Mouse (Mus musculus) WW6 (cell line): ENCODE measurements around the gene Zfp385c.
"Not testable (repeated sequence)": the region's sequence is repeated elsewhere in the genome, so short reads cannot be mapped to it uniquely, and the experiment has no call there.

Experiments
- DNase-seq: peaks from one replicate; pipeline ENCODE4 v3.0.0-alpha.2; 2013; ENCODE audit warnings: low read depth, low spot score

Zfp385c gene

DNA sequence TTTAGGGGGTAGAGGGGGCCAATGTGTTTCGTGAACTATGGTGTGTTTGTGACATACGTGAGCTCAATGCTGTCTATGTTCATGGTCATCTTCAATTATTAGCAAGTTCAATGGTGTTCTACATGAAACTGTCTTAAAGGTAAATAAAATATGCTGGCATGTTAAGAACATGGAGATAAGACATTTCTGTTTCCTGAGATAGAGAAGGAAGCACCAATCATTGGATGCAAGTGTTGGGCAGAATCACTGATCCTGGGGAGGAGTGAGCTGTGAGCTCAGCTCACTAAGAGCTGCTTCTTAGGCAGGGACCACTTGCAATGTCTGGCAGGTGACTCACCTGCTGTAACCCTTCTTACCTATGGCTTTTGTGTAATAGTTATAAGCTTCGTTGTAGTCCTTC lies 90.9 kb downstream of the Zfp385c start:
- no peak for DNase-seq

DNA sequence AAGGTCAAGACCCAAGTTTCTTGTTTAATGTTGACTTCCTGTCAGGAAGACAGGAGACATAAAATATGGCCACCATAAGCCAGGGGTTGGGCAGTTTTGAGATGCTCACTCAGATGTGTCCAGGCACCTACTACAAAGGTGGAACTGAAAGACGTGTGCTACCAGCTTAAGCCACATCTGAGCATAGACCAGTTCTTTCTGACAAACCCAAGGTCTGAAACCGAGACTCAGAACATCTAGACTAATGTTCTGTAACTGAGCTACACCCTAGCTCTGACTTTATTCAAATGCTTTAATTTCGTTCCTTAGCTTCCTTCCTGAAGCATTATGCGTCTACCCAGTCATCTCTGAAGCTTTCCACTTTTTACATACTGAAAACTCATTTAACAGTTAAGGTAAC lies 94.2 kb downstream of the Zfp385c start:
- no peak for DNase-seq

DNA sequence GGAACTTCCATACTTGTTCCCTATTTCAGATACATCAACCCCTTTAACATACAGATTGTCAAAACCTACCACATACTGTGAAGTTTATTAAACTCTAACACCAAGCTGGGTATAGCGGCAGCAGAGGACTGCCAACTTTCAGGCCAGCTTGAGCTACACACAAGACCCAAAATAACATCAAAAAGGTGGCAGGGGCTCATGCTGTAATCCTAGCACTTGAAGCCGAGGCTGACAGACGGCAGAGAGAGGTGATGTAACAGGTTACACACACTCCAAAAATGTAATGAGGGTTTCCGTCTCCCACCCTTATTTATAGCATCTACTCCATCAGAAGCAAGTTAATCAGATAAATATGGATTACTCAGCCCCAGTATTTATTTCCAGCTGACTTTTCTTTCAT lies 96.7 kb downstream of the Zfp385c start:
- no peak for DNase-seq

DNA sequence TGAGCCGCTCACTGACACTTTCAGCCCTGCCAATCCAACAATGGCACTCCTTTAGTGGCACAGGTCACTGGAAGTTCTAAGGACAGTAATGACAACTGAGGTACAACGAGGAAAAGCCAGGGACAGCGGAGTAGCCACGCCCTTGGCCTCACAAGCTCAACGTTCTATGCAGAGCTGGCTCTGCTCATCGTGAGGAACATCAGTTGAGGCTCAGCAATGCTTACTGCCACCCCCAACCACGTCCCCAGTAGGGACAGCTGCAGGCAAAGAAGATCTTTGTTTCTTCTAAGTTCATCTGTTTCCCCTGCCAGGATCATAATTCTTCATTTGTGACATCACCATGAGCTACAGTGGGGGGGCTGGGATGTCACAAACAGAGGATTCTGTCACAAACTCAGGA lies 97.6 kb downstream of the Zfp385c start:
- DNase-seq, result no peak

DNA sequence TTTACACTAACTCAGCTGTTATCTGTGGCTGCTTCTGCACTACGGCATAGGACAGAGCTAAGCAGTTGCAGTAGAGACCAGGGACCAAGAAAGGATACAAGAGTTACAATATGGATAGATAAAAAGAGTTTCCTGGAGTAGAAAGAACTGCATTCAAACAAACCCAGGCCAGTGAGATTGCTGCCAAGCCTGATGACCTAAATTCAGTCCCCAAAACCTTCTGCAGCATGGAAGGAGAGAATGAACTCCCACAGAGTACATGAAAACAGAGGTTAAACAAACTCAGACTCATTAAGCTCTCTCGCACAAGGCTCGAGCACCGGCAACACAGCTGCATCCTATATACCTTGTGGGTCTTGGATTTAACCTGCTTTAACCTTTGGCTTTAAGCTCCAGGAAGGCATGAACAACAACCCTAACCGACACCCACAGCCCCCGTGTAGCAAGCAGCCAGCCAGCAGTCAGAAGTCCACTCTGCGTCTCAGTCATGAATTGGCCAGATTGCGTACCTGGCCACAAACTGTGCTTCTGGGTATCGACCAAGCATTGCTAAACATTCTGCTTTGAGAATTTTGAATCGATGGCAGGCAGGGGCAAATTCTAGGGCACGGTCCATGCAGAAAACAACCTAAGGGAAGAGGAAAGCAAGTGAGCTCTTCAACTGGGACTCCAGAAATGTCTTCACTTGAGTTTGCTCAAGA lies 99.8 kb downstream of the Zfp385c start:
- no peak for DNase-seq

DNA sequence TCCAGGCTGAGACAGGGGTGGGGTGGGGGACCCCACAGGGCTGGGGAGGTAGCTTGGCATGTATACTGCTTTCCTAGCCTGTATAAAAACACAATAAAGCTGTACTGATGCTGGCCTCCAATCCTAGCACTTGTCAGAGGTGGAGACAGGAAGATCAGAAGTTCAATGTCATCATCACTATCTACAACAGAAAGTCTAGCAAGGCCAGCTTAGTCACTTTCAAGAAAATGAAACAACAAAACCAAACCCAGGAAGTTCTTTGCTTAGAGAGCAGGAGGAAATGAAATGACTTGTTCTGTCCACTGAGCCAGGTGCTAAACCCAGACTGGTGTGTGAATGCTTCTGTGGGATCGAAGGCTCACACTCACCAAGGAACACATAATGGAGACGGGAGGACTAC lies 103.8 kb downstream of the Zfp385c start:
- no peak for DNase-seq

DNA sequence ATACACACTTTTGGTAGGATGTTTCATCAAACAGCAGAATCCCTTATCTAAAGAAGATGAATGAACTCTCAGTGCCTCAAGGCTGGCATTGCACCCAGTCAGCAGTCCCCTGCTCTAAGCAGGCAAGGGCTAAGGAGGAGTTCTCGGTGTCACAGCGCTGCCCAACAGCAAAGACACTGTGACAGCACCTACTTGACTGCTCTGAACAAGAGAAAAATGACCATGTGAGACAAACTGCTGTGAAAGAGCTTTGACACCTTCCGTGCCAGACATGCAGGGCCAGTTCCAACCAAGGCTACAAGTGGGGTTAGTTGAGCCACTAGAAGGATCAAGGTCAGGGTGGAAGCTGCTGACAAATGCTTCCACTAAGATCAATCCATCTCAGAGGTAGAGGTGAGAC lies 107.1 kb downstream of the Zfp385c start:
- no peak for DNase-seq

DNA sequence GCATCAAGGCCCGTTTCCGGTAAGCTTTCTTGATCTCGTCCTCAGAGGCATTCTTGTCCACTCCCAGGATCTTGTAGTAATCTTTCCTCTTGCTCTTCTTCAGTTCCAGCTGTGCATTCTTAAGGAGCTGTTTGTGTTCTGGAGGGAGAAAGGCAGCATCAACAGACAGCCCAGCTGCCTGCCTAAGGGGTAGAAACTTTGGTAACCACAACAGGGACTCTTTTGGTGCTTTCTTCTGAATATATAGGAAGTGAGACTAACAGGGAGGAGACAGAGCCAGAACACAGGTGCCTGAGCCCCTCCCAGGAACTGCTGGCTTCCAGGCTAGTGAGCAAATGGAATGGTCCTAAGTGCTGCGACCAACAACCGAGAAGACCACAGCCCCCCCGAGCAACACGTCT lies 107.7 kb downstream of the Zfp385c start:
- DNase-seq, result no peak

DNA sequence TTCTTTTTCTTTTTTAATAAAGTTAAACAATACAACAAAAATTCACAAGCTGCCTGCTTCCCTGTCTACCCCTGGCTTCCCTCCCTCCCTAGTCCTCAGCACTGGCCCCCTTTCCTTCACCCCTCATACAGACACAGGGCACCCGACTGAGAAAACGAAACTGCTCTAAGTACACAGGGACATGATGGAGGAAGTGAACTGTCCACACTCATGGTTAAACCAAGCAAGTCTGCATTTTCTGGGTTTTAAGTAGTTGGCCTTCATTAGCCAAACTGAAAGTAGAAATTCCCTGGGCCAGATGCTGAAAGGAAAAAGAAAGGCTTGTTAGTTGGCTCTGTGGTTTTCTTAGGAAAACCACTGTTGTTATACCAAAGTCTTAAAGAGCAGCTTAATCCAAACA lies 109.4 kb downstream of the Zfp385c start:
- DNase-seq, result no peak

DNA sequence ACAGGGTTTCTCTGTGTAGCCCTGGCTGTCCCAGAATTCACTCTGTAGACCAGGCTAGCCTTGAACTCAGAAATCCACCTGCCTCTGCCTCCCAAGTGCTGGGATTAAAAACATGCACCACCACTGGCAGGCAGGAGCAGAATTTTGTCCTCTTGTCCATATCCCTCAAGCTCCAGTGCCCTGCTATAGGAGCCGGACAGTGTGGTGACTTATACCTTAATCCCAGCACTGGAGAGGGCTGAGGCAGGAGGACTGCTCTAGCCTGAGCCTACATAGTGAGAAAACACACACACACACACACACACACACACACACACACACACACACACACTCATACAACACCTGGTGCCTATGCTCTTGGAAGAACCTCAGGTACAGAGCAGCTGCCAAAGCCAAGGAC lies 109.8 kb downstream of the Zfp385c start:
- not testable (repeated sequence) for DNase-seq

DNA sequence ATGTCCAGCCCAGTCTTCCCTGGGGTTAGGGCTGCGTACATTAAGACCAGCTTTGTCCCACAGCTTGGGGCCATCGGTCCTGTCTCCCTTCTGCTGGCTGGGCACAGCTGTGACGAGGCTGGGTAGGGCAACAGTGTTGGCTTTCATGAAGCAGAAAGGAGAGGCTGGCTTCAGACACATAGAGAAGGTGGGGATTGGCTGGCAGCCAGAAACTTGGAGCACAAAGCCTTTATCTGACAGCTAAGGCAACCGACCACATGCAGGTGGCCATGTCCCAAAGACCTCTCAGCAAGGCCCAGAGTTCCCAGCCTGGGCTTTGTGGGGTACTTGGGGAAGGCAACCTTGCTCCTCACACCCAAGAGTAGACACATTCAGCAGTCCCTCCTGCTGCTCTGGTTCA lies 110.5 kb downstream of the Zfp385c start:
- DNase-seq, result no peak

DNA sequence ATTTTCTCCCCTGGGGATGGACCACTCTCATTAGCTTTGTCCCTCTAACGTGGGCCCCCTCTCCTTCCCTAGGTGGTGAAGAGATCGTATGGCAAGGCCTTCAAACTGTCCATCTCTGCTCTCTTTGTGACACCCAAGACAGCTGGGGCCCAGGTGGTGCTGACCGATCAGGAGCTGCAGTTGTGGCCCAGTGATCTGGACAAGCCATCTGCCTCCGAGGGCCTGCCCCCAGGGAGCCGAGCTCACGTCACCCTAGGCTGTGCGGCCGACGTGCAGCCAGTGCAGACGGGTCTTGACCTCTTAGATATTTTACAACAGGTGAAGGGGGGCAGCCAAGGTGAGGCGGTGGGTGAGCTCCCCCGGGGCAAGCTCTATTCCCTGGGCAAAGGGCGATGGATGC lies 112.0 kb downstream of the Zfp385c start:
- no peak for DNase-seq

DNA sequence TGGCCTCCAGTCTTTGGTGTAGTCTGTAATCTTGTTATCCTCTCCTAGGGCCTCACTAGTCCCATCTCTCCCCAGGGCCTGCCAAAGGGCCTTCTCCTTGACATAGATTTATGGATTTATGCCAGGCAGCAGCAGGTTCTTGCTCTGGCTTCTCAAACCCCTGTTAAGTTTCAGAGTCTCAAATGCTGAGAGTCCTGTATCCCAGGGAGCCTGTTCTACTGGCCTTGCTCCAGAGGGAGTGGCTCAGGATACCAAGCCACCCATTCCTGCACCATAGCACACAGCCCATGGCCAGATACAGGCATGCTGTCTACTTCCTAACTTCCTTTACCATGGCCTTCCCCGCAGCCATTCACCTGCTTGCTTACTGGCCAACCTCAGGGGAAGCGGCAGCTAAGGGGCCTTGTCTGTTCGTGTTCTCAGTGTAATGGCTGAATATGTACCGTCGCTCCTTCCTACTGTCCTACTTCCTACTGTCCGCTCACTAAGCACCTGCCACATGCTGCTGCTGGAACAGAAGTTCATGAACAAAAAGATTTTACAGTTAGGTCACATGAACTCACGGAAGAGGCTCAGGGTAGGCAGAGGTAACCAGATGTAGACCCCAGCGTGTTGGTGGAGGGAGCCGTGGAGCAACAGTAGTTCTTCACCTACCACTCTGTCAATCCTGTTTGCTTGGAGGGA lies 113.0 kb downstream of the Zfp385c start:
- DNase-seq, result no peak

DNA sequence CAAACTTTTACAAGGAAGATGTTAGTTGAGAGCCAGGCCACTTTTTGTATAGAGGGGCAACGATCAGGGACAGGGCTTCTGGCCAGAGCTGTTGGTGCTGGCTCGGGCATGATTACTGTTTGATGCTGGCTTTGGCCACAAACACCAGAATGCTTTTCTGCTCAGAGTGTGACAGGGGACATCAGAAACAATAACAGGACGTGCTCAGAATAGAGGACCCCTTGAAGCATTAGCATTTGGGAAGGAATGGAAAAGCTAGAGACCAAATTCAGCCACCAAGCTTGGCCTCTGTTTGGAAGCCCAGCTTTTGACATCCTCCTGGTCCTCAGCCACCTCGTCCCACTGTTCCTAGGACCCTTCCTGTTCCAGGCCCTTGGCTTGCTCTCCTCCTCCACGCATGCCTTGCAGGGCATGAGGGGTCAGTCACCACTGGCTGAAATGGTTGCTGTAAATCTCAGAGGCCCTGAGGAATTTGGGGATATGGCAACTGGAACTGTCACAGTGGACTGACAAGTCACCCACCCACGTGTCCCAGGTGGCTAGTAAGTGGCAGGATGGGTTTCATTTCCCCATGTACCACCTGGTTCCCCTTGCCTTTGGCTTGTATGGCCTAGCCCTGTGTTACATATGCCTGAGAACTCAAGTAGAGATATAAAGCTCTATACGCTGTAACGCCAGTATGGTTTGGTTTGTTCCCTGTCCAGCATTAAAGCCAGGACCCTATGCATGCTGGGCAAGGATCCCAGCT lies 114.2 kb downstream of the Zfp385c start:
- no peak for DNase-seq
